Mouse (Mus musculus): Measurements from ENCODE around the gene Afmid. TPM values are rescaled to one million over a fixed set of nuclear protein-coding genes. Genes with fewer than 3 reads are reported as not detected.
A peak's percentile ranks its signal among the peaks of the same experiment; 100 is the strongest.

The Afmid gene
- polyA plus RNA-seq, 1 experiment = 19.2 TPM

- no peak overlapping the region for H3K27ac ChIP-seq (ENCODE audit: insufficient read depth, low read length)
- H3K36me3 ChIP-seq (ENCODE audit: control insufficient read depth, insufficient read depth, low read length) = no peaks in the 10 kb centered on the region
- 33% methylated on average over 2 of the region's 2 CpGs for WGBS
- H3K4me3 ChIP-seq (ENCODE audit: extremely low read depth, insufficient read depth, insufficient read length) = no peak overlapping the region
- no peaks in the 10 kb centered on the region for H3K4me1 ChIP-seq (ENCODE audit: control insufficient read depth, insufficient read depth, insufficient read length)
- no peak for DNase-seq (ENCODE audit: low read depth in 1 of 2, low spot score in 2 of 2)
- H3K27me3 ChIP-seq (ENCODE audit: control insufficient read depth, insufficient read depth, low read length) = peaks cover 3% of the 10 kb centered on the region; the same call in 1 of the 2 replicates
- TF ChIP-seq POLR2A (IDR thresholded peaks at IDR 0.05; ENCODE audit: low read depth, low read length) (no peak), CTCF (IDR thresholded peaks at IDR 0.05; ENCODE audit: extremely low read depth, insufficient read depth, insufficient read length, insufficient replicate concordance) (no peak)
These were observed 39.1 kb downstream of the Afmid start for GRCm38 (mm10) chr11:117864805-117865204.

DNA sequence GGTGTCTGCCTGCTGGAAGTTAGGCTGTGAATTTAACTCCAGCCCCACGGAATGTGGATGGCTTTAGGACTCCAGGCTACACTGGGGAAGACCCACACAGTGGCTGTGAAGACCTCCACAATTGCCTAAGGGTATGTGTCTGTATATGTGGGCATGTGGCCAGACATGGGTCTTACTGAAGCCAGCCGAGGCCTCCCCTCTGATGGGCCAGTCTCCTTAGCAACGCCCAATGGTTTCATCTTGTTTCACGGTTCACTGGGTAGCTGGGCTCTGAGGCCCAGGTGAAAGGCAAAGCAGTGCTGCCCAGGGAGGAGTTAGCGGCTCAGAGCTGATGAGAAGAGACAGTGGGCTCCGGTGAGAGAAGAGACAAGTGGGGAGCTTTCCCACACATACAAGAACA is 40.3 kb downstream of the Afmid start:
- Histone ChIP-seq H3K36me3 (ENCODE audit: control insufficient read depth, insufficient read depth, low read length) (no peaks in the 10 kb centered on the region), H3K4me1 (ENCODE audit: control insufficient read depth, insufficient read depth, insufficient read length) (peaks cover 3% of the 10 kb centered on the region; the same call in 1 of the 2 replicates), H3K4me3 (ENCODE audit: extremely low read depth, insufficient read depth, insufficient read length) (no peak overlapping the region), H3K27ac (ENCODE audit: insufficient read depth, low read length) (no peak overlapping the region), H3K27me3 (ENCODE audit: control insufficient read depth, insufficient read depth, low read length) (no peaks in the 10 kb centered on the region)
- no peak for TF ChIP-seq POLR2A (IDR thresholded peaks at IDR 0.05; ENCODE audit: low read depth, low read length)
- TF ChIP-seq CTCF (IDR thresholded peaks at IDR 0.05; ENCODE audit: extremely low read depth, insufficient read depth, insufficient read length, insufficient replicate concordance) = no peak
- DNase-seq (ENCODE audit: low read depth in 1 of 2, low spot score in 2 of 2) = no peak
- WGBS = 72% methylated on average over 6 of the region's 6 CpGs

DNA sequence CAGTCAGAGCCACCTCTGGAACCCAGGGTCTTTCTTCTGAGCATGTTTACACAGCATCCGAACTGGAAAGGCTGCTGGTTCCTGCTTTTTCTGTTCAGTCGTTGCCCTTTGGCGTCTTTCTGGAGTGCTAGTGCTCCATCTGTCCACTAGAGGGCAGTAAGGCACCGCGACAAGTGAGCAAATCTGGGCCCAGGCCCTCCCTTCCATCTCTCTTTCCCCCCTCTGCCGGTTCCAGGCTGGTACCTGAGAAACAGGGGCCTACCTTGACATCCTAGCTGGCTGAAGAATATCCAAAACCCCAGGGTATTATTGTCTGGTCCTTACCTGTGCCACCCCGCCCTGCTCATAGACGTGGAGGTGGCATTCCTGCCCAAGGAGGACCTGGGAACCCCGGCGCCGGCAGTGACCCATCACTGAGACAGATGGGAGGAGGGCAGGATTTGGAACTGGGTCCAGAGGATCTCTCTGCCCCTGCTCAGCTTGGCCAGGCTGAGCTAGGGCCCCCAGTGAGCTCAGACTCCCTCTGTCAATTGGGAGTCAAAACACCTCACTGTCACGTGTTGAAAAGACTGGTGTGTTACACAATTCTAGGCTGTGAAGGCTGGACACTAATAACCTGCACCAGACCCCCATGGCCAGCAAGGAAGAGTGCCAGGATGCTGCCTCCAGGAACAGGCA is 45.1 kb downstream of the Afmid start:
- Histone ChIP-seq H3K27me3 (ENCODE audit: control insufficient read depth, insufficient read depth, low read length) (no peaks in the 10 kb centered on the region), H3K4me3 (ENCODE audit: extremely low read depth, insufficient read depth, insufficient read length) (no peak overlapping the region), H3K36me3 (ENCODE audit: control insufficient read depth, insufficient read depth, low read length) (no peaks in the 10 kb centered on the region), H3K4me1 (ENCODE audit: control insufficient read depth, insufficient read depth, insufficient read length) (peaks cover 21% of the 10 kb centered on the region; the same call in 1 of the 2 replicates), H3K27ac (ENCODE audit: insufficient read depth, low read length) (peak overlapping the region; percentile 92)
- 42% methylated on average over 12 of the region's 12 CpGs for WGBS
- DNase-seq (ENCODE audit: low read depth in 1 of 2, low spot score in 2 of 2) = peak; percentile 63 to 64
- TF ChIP-seq POLR2A (IDR thresholded peaks at IDR 0.05; ENCODE audit: low read depth, low read length) = no peak
- TF ChIP-seq CTCF (IDR thresholded peaks at IDR 0.05; ENCODE audit: extremely low read depth, insufficient read depth, insufficient read length, insufficient replicate concordance) = peak; percentile 96

DNA sequence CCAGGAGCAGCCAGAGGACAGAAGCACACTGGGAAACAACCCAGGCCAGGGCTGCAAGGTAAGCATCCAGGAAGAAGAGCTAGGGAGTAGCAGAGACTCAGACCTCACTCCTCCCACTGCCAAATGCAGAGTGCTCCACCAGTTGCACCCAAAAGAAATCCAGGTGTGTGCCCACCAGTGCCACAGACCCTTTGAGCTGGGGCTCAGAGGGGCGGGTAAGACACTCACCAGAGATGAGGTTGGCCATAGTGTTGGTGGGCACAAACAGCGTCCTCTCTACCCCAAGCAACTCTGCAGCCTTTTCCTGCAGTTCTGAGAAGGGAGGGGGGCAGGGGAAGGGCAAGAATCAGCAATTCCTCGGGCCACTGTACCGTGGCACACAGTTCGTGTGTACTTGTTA is 45.7 kb downstream of the Afmid start:
- Histone ChIP-seq H3K27me3 (ENCODE audit: control insufficient read depth, insufficient read depth, low read length) (no peaks in the 10 kb centered on the region), H3K27ac (ENCODE audit: insufficient read depth, low read length) (peak overlapping the region; percentile 92), H3K36me3 (ENCODE audit: control insufficient read depth, insufficient read depth, low read length) (no peaks in the 10 kb centered on the region), H3K4me1 (ENCODE audit: control insufficient read depth, insufficient read depth, insufficient read length) (peaks cover 21% of the 10 kb centered on the region; the same call in 1 of the 2 replicates), H3K4me3 (ENCODE audit: extremely low read depth, insufficient read depth, insufficient read length) (no peak overlapping the region; the same call in 1 of the 2 replicates)
- TF ChIP-seq POLR2A (IDR thresholded peaks at IDR 0.05; ENCODE audit: low read depth, low read length) (no peak), CTCF (IDR thresholded peaks at IDR 0.05; ENCODE audit: extremely low read depth, insufficient read depth, insufficient read length, insufficient replicate concordance) (no peak)
- 21% methylated on average over 5 of the region's 5 CpGs for WGBS
- no peak for DNase-seq (ENCODE audit: low read depth in 1 of 2, low spot score in 2 of 2)

DNA sequence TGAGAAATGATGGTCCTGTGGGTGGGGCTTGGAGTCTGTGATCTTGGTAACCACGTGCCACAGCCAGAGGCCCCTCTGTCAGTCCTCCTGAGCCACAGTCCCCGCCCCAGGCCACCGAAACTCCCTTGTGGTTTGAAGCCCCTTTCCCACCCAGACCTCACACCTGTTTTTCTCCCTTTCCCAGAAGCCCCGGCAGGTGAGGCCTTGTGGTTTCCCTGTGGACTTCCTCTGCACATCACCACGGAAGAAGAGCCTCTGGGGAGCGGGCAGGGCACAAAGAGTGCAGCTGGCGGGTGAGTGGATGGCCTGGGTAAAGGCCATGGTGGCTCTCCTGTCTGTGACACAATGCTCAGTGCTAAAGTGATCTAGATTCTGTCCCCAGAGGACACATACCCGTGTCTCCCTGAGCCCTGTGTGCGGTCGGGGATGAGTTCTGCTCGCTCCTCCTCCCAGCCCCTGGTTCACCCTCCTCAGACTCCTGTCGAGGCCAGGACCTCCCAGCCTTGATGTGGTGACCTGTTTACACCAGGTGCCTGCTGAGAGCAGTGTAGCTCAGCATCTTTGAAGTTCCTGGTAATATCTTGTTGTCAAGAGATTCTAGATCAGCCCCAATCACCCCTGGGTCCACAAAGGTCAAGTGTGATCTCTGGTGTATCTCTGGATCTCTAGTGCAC is 46.3 kb downstream of the Afmid start:
- TF ChIP-seq POLR2A (IDR thresholded peaks at IDR 0.05; ENCODE audit: low read depth, low read length) = no peak
- TF ChIP-seq CTCF (IDR thresholded peaks at IDR 0.05; ENCODE audit: extremely low read depth, insufficient read depth, insufficient read length, insufficient replicate concordance) = no peak
- Histone ChIP-seq H3K27me3 (ENCODE audit: control insufficient read depth, insufficient read depth, low read length) (no peaks in the 10 kb centered on the region), H3K36me3 (ENCODE audit: control insufficient read depth, insufficient read depth, low read length) (no peaks in the 10 kb centered on the region), H3K4me3 (ENCODE audit: extremely low read depth, insufficient read depth, insufficient read length) (peak overlapping the region; percentile 25; the same call in 1 of the 2 replicates), H3K4me1 (ENCODE audit: control insufficient read depth, insufficient read depth, insufficient read length) (peaks cover 21% of the 10 kb centered on the region; the same call in 1 of the 2 replicates), H3K27ac (ENCODE audit: insufficient read depth, low read length) (peak overlapping the region; percentile 92)
- 11% methylated on average over 12 of the region's 12 CpGs for WGBS
- DNase-seq (ENCODE audit: low read depth in 1 of 2, low spot score in 2 of 2) = peak; percentile 68 to 72

GRCm38 (mm10) chr11:117872861-117873608 is 47.3 kb downstream of the Afmid start, which contains the start of gene Tha1:
Gene Tha1, minus strand, starts transcription at chr11:117873481.
- TF ChIP-seq POLR2A (IDR thresholded peaks at IDR 0.05; ENCODE audit: low read depth, low read length) (peak; percentile 22; the same call in 1 of the 2 replicates), CTCF (IDR thresholded peaks at IDR 0.05; ENCODE audit: extremely low read depth, insufficient read depth, insufficient read length, insufficient replicate concordance) (no peak)
- H3K4me1 ChIP-seq (ENCODE audit: control insufficient read depth, insufficient read depth, insufficient read length) = peaks cover 26% of the 10 kb centered on the region; the same call in 1 of the 2 replicates
- no peaks in the 10 kb centered on the region for H3K27me3 ChIP-seq (ENCODE audit: control insufficient read depth, insufficient read depth, low read length)
- 3% methylated on average over 51 of the region's 51 CpGs for WGBS
- H3K4me3 ChIP-seq (ENCODE audit: extremely low read depth, insufficient read depth, insufficient read length) = peak within 1 kb of the TSS; percentile 69
- DNase-seq (ENCODE audit: low read depth in 1 of 2, low spot score in 2 of 2) = peak in 1 of 2 experiments; percentile 51
- no peaks in the 10 kb centered on the region for H3K36me3 ChIP-seq (ENCODE audit: control insufficient read depth, insufficient read depth, low read length)
- peak within 1 kb of the TSS; percentile 92 for H3K27ac ChIP-seq (ENCODE audit: insufficient read depth, low read length)
